Mouse (Mus musculus): ENCODE results near the gene Mad1l1.

GRCm38 (mm10) chr5:140208743-140209409, 112.5 kb downstream of the Mad1l1 start:
- TF ChIP-seq CTCF (IDR thresholded peaks at IDR 0.05; ENCODE audit: borderline replicate concordance, insufficient read depth, low read length) (no peak), POLR2A (IDR thresholded peaks at IDR 0.05; ENCODE audit: low read depth, low read length) (no peak)

Measured in embryonic fibroblast, embryonic 13.5 days (primary cell).